Mouse (Mus musculus) erythroblast, embryonic 14.5 days (primary cell): Measurements from ENCODE around the gene Gng7.

Experiments
- GATA1 ChIP-seq: IDR thresholded peaks from 2 replicates; pipeline ENCODE4 v1.6.1; 2012; ENCODE audit warnings: low read length, inconsistent platforms, mixed read lengths
- TAL1 ChIP-seq: IDR thresholded peaks from 3 replicates; pipeline ENCODE4 v1.6.1; 2012; ENCODE audit warnings: low read length, inconsistent platforms, mixed read lengths

DNA sequence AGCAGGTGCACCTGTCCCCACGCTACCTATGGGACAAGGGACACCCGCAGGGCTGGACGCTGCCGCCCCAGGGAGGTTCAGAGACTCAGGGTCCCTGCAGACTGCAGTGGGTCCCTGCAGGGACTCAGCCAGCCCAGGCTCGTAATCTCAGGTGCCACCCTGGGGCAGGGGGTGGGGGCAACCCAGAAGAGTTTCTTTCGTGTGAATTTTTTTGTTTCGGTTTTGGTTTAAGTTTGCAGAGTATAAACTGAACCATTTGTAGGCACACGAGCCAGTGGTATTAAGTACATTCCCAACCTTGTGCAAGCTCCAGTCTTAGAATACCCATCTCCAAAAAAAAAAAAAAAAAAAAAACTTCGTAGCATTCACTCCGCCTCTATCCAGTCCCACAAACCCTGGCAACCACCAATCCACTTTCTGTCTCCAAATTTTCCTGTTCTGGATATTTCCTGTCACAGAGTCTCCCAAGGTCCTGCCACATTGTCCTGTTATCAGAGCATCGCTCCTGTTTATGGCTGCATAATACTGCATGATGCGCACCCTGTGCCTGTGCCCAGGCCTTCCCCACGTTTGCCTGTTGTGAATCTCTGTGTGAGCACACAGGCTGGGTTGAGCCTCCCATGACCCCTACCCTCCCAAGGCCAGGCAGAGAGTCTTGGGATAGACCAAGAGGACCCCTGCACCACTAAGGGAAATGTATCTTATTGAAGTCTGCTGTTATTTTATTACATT is 28.6 kb downstream of the Gng7 start:
- TF ChIP-seq GATA1 (no peak), TAL1 (no peak)
